Mouse (Mus musculus) urinary bladder, postnatal 36 days (tissue): ENCODE measurements around the gene Tm4sf5.
"Not testable (repeated sequence)": the region's sequence is repeated elsewhere in the genome, so short reads cannot be mapped to it uniquely, and the experiment has no call there.

ENCODE experiments used
- DNase-seq, 2 experiments: peaks; one replicate each; pipeline ENCODE4 v3.0.0; 2022; ENCODE audit warnings: low spot score in 2 of 2, mixed read lengths in 1 of 2

Tm4sf5 gene

DNA sequence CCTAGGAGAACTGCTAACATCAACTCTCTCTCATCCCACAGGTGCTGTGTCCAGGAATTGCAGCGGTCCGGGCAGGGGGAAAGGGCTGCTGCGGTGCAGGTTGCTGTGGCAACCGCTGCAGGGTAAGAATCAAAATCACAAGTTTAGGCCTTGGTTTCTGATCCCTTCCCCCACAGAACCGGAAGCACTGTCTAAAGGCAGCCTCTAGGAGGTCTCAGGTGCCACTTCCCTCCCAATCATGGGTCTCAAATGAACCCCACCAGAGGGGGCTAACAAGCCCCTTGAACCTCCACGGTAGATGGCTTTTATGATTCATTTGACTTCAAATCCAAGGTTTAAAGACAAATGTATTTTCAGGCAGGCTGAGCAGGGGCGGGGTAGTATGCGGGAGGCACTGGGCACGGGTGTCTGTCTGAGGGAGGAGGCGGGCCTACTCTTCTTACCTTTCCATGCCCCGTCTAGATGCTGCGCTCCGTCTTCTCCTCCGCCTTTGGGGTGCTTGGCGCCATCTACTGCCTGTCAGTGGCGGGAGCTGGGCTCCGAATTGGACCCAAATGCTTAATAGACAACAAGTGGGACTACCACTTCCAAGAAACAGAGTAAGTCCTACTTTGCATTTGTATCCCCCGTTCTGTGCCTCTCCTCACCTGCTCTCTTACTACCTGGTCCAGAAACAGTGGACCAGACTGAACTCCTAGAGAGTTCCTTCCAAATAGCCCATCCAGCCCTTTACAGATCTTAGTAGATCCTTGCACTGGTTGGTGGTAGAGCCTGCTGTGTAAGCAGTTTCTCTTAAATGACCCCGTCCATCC, 4.9 kb downstream of the Tm4sf5 start:
- DNase-seq: peak in 1 of 2 experiments; percentile 38

- DNase-seq: no peak
These were observed 6.2 kb downstream of the Tm4sf5 start for GRCm38 (mm10) chr11:70511242-70511641.

- no peak for DNase-seq
These were observed 6.8 kb downstream of the Tm4sf5 start for GRCm38 (mm10) chr11:70511825-70512224.

GRCm38 (mm10) chr11:70512709-70513342, 7.8 kb downstream of the Tm4sf5 start:
- DNase-seq: no peak

DNA sequence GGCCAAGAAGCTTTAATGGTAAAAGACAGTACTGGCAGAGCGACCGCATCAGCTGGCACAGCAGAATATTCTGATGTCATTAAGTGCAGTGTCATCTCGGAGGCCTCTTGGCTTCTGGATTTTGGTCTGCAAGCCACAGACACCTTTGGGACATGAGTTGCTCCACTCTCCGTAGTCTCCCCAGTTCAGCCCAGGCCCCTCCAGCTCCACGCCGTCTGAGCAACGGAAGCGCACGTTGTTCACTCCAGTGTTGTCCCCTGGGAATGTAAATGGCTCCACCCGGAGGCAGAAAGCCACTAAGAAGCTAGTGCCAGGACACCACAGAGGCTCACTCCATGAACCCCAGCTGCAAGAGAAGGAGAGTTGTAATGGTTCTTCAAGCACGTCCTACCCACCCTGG, 8.5 kb downstream of the Tm4sf5 start:
- DNase-seq: no peak

DNA sequence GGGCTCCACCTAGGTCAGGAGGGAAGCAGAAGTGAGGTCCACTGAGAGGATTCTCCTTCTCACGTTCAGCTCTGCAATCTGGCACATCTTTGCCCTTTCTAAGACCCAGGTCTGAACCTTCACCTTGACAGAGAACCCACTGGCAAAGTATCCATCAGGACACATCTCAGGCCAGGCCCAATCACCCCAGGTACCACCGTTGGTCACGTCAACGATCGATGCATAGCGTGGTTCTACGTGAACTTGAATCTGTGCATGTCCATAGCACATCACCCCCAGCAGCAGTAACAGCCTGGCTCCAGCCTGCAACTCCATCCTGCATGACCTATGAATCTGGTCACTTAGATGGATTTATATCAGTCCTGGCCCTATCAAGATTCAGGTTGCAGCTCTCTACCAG, 9.2 kb downstream of the Tm4sf5 start, which contains the start of gene Vmo1:
Gene Vmo1, minus strand, starts transcription at position 329 of the 400 bp plus-strand sequence.
- DNase-seq: no peak

GRCm38 (mm10) chr11:70516352-70516751, 11.3 kb downstream of the Tm4sf5 start:
- no peak for DNase-seq

DNA sequence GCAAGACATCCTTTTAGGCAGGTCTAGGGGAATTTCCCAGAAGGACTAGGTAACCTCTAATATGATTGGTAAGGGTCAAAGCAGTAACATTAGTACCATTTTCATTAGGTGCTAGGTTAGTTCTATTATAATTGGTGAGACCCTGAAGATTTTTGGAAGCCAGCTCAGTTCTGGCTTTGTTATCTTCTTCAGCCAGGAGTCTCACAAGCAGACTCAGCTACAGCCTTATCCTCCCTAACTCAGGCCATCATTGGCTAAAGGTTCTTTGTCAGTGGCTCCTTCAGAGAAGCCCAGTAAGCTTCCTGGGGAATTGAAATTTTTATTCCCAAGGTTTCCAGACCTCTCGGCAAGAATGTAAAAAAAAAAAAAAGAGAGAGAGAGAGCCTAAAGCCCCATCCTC, 13.4 kb downstream of the Tm4sf5 start:
- no peak for DNase-seq

DNA sequence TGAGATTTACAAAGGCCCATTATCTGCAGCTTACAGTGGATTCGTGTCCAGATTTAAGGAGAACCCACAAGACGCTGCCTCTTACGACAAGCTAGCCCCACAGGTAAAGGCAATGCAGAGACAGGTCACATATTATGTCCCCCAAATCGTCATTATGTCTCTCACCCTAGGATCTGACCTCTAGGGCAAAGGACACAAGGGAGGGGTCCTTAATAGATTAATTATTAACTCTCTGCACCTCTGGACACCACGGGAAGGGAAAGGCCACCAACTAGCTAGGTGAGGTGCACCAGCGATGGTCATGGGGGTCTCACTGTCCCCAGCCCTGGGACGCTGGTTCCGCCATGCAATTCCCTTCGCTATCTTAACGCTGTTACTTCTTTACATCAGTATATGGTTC, 13.9 kb downstream of the Tm4sf5 start, which contains the start of gene Gltpd2:
Gene Gltpd2, plus strand, starts transcription at position 274 of the 400 bp plus-strand sequence.
- DNase-seq: no peak

DNA sequence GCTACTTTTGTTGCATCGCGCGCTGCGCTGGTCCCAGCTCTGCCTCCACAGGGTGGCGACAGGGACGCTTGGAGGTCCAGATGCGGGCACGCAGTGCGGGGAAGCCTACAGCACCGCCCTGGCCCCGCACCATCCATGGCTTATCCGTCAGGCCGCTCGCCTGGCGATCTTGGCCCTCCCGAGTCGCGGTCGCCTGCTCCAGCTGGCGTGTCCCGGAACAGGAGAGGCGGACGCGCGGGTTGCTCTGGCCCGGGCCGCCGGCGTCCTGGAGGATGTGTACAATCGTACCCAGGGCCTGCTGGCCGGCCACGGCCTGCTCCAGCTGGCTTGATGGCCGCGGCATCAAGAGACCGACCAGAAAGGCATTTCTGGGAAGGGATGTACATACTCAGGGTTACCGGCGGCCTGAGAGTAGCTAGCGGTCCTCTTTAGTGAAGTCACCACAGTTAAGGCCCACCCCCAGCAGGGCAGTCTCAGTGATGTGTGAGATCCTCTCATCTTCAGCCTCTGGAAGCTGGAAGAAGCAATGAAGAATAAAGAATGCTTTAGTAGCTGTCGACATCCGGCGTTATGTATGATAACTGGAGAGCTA, 15.2 kb downstream of the Tm4sf5 start:
- peak in 1 of 2 experiments; percentile 32 for DNase-seq

DNA sequence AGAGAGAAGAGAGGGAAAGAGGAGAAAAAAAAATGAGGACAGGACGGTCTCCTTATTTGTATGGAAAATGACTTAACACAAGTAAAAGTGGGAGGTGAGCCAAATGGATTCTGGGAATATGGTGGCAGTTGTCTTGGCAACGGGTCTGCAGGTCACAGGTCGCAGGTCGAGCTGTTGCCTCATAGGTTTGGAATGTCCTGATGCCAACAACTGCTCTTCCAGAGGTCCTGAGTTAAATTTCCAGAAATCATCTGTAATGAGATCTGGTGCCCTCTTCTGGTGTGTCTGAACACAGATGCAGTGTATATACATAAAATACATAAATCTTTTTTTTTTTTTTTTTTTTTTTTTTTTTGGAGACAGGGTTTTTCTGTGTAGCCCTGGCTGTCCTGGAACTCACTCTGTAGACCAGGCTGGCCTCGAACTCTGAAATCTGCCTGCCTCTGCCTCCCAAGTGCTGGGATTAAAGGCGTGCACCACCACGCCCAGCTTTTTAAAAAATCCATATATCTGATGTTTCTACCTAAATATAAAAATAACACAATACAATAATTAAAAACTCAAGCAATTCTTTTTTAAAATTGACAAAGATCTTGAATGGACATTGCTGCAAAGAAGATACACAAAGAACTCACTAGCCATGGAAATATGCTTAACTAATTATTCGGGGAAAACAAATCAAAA, 18.4 kb downstream of the Tm4sf5 start:
- DNase-seq: not testable (repeated sequence)

- DNase-seq: no peak
These were observed 19.7 kb downstream of the Tm4sf5 start for GRCm38 (mm10) chr11:70524782-70525181.

- DNase-seq: peak; percentile 82 to 89
These were observed 20.2 kb downstream of the Tm4sf5 start, which contains the start of gene Psmb6 for GRCm38 (mm10) chr11:70525184-70525678. Gene Psmb6, plus strand, starts transcription at chr11:70525367.

DNA sequence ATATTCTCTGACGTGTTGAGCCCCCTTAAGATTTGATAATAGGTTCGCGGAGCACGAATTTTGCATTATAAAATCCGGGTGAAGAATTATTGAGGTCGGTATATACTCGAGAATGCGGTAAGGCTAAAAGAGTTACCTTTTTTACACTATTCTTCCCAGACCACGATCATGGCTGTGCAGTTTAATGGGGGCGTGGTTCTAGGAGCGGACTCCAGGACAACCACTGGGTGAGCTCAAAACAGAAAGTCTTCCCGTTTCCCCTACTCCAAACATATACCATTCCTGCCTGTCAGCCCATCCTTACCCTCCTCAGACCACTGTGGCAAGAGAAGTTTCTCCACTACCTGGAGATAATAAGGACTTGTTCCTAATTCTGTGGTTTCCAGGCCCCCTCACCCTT, 20.7 kb downstream of the Tm4sf5 start:
- no peak for DNase-seq

DNA sequence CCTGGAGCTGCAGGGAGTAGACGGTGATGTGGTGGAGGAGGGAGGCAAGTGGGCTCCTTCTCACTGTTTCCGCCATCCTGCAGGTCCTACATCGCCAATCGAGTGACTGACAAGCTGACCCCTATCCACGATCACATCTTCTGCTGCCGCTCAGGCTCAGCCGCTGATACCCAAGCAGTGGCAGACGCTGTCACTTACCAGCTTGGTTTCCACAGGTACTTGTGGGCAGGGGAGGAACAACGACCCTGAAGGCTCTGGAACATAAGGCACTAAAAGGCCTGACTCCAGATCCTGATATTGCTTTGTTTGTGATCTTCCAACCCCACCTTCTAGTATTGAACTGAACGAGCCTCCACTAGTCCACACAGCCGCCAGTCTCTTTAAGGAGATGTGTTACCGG, 21.2 kb downstream of the Tm4sf5 start:
- DNase-seq: no peak

- no peak for DNase-seq
These were observed 23.6 kb downstream of the Tm4sf5 start for GRCm38 (mm10) chr11:70528610-70529009.

DNA sequence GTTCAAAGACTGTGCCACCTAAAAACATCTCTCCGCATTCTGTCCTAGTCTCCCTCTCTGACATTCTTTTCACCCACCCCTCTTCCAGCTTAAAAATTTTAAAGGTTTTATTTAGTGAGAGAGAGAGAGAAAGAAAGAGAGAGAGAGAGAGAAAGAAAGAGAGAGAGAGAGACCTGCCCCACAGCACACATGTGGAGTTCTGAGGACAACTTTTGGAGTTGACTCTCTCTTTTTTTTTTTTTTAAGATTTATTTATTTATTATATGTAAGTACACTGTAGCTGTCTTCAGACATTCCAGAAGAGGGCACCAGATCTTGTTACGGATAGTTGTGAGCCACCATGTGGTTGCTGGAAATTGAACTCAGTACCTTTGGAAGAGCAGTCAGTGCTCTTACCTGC, 26.0 kb downstream of the Tm4sf5 start:
- not testable (repeated sequence) for DNase-seq

DNA sequence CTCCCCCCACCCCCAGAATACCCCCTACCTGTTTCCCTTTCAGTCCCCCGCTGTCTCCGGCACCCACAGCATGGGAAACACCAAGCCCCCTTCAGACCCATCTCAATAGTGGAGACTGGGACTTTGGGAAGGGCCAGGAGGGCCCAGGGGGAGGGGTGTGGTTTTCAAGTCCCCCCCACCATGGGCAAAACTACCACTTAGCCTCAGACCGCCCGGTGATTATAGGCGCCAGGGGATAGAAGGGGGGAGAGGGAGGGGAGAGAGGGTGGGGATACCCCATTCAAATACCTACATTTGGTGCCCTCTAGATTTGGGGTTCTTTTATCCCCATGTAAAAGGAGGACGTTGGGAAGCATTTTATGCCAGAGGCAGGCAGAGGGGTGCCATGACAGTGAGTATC, 27.8 kb downstream of the Tm4sf5 start, which contains the start of gene Gm40193:
Gene Gm40193, minus strand, starts transcription at position 101 of the 400 bp plus-strand sequence.
- no peak for DNase-seq

GRCm38 (mm10) chr11:70539423-70539822, 34.4 kb downstream of the Tm4sf5 start:
- no peak for DNase-seq

DNA sequence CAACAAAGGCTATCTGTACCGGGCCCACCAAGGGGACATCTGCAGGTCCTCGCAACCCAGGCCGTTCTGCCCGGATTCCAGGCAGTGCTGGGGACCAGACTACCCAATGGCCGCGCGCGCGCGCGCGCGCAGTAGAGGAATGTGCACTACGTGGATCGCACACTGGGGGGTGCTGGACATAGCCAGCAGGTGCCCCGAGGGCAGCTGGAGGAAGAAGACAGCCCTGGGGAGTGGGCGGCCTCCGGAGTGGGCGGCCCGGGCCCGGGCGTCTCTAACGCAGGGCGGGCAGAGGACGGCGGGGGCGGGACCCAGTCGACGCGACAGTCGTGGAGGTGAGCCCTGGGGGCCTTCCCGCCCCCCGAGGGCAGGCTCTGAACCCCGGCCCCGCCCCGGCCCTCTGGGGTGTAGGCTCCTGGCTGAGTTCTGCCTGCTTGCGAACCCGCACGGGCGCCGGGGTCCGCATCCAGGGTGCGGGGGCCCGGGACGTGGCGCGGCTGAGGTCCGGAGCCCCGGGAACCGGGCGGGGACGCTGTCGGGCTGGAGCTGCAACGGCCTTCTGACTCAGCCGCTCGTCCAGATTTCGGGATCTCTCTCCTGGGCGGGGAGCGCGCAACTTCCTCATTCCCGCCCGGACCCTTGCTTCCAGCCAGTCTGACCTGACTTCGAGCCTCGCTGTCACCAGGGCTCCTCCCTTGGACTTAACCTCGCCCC, 35.0 kb downstream of the Tm4sf5 start, which contains the start of gene Pld2:
Gene Pld2, plus strand, starts transcription at position 188 of the 711 bp plus-strand sequence.
- DNase-seq: peak; percentile 87 to 89

DNA sequence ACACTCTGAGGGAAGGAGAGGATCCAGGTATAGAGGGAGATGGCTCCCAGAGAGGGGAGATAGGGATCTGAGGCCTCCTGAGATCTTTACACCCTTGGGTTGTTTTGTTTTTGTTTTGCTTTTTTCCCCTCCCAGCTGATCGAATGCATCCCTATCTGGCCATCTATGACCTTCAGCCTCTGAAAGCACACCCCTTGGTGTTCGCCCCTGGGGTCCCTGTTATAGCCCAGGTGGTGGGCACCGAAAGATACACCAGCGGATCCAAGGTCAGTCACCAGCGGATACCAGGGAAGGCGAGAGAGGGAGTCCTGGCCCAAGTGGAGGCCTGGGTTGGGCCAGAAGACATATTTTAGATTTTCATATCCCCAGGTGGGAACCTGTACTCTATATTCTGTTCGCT, 35.9 kb downstream of the Tm4sf5 start:
- no peak for DNase-seq
